Mouse (Mus musculus) spleen, postnatal 36 days (tissue): ENCODE results near the gene Fem1b.

Source experiments
- DNase-seq, 2 experiments: peaks; one replicate each; pipeline ENCODE4 v3.0.0; 2022; ENCODE audit warnings: low spot score in 2 of 2, mixed read lengths in 1 of 2

The Fem1b gene

GRCm38 (mm10) chr9:62781965-62782364 lies 29.8 kb downstream of the Fem1b start:
- DNase-seq = no peak

- no peak for DNase-seq
Observed at GRCm38 (mm10) chr9:62778721-62779120, 33.0 kb downstream of the Fem1b start.

- DNase-seq = peak; percentile 9 to 18
Observed at GRCm38 (mm10) chr9:62777461-62777860, 34.3 kb downstream of the Fem1b start.

- DNase-seq = no peak
Observed at GRCm38 (mm10) chr9:62775464-62775863, 36.3 kb downstream of the Fem1b start.

- no peak for DNase-seq
Observed at GRCm38 (mm10) chr9:62772746-62773145, 39.0 kb downstream of the Fem1b start.

GRCm38 (mm10) chr9:62768361-62768760 lies 43.4 kb downstream of the Fem1b start:
- DNase-seq = no peak

DNA sequence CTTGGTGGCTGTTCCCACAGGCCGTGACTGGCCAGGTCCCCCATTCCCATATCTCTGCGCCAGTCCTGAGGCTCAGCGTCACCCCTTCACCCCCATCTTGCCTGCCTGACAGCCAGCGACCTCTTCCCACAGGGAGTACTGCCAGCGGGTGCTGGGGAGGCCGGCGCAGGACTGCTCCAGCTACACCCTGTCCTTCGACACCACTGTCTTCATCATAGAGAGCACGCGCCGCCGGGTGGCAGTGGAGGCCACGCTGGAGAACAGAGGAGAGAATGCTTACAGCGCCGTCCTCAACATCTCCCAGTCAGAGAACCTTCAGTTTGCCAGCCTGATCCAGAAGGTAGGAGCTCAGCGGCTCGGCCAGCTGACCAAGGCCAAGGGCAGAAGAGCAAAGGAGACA lies 44.3 kb downstream of the Fem1b start:
- DNase-seq = no peak

GRCm38 (mm10) chr9:62765346-62765745 lies 46.4 kb downstream of the Fem1b start:
- no peak for DNase-seq

DNA sequence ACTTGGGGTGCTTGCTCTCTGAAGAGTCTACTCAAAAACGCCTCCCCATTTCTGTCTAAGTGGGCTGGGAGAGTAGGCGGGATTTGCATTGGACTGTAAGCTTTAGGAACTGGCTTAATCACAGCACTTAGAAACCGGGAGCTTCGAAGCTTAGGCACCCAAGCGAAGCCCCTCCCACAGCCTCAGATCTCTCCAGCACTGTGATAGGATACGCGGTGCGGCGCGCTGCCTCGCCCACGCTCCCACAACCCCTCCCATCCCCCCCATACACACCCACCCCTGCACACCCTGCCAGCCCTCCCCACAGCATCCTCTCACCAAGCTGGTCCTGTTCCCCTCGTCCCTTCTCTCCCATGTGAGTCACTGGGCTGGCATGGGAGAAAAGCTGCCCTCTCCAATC lies 48.3 kb downstream of the Fem1b start:
- DNase-seq = no peak

DNA sequence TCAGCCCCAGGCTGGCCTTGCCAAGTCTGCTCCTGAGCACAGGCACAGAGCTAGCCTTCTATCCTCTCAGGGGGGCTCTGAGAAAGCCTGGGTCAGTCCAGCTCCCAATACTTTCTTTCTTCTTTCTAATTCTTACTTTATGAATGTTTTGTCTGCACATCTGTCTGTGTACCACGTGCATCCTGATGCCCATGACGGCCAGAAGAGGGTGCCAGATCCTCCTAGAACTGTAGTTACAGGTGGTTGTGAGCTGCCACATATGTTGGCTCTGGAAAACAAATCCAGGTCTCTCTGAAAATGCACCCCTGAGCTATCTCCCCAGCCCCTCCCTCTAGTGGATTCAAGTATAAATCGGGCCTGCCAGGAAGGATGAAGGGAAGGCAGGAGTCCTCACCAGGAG lies 52.1 kb downstream of the Fem1b start:
- no peak for DNase-seq

DNA sequence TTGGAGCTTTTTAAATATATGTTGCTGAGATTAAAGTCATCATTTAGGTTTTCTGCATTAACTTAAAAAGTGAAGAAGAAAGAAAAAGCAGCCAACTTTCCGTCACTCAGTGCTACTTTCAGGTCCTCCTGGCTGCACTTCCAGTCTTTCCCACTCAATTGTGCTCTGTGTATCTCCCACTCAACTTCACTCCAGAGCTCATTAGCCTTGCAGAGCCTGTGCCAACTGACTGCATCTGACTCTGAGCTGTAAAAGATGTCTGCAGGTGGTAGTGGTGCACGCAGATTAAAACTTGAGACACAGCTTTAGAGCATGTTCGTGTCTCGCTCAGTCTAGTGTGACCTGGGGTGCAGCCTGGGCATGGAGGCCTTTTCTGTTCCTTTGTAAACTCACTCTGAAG lies 53.4 kb downstream of the Fem1b start:
- DNase-seq = no peak

- DNase-seq = no peak
Observed at GRCm38 (mm10) chr9:62750381-62750780, 61.4 kb downstream of the Fem1b start.

GRCm38 (mm10) chr9:62749666-62750065 lies 62.1 kb downstream of the Fem1b start:
- DNase-seq = no peak

DNA sequence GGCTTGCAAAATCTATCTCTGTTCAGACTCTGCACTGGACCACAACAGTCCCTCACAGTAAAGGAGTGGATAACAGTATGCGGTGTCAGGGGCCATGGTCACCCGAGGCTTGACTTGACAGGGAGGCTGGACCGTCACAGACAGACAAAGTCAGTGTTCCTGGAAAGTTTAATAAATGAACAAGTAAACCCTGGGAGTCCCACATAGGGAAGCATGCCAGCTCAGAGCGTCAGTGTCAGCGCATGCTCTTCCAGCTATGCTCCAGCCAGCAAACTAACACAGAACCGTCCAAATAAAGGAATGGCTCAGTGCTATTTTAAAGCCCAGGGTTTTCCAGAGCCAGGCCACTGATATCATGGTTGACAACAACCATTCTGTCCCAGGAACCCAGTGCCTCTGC lies 65.1 kb downstream of the Fem1b start:
- DNase-seq = no peak

- no peak for DNase-seq
Observed at GRCm38 (mm10) chr9:62744558-62745275, 67.0 kb downstream of the Fem1b start.
